ENCODE assay signal across 7 mouse cellular contexts in the genomic region with DNA sequence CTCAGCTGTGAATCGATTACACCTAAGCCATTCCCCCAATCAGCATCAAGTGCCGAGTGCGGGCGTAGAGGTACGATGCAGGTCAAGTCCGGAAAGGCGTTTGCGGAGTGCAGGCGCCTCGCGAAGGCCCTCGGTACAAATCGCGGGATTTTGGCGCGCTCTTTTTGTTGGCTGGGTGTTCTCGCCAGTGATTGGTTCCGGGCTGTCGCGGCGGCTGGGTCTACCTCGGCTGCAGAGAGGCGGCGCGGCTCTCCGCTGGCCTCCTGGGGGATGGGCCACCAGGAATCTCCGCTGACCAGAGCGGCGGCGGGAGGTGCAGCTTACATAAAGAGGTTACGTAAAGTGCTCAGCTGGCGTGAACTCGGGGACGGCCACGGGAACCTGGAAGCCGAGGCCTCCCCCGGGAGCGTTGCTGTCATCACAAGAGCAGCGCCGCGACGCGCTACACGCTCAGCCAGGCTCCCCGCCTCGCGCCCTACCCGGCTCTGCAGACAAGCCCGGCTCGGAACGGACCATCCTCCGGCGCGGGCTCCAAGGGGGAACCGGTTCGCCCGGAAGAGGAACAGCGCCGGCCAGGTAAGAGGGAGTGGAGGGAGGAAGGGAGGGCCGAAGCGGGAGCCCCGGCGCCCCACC. TPM values are rescaled to one million over a fixed set of nuclear protein-coding genes. Genes with fewer than 3 reads are reported as not detected.
DNase-seq lines count a peak whose midpoint lies in the region; ATAC-seq lines count a peak whose summit lies in the region.

A gene (plus strand): TSS at position 247 of the 633 bp plus-strand sequence.

- no peaks in the 10 kb centered on the region for H3K27me3 ChIP-seq in embryonic facial prominence, embryonic 10.5 days (replicated peaks; ENCODE audit: low read depth, poor library complexity, severe bottlenecking)
- no peaks in the 10 kb centered on the region for H3K27me3 ChIP-seq in limb, embryonic 11.5 days (ENCODE audit: control insufficient read depth, insufficient read depth, low read length)
- no peaks in the 10 kb centered on the region for H3K27me3 ChIP-seq in midbrain, embryonic 14.5 days (ENCODE audit: control insufficient read depth, insufficient read depth, low read length)

- H3K4me1 ChIP-seq in embryonic facial prominence, embryonic 10.5 days = peaks cover 26% of the 10 kb centered on the region
- peaks cover 13% of the 10 kb centered on the region for H3K4me1 ChIP-seq in limb, embryonic 11.5 days (ENCODE audit: control insufficient read depth, insufficient read depth, low read length)
- H3K4me1 ChIP-seq in midbrain, embryonic 14.5 days (ENCODE audit: control insufficient read depth, insufficient read depth, low read length) = peaks cover 22% of the 10 kb centered on the region

- peak within 1 kb of the TSS; percentile 97 for H3K27ac ChIP-seq in embryonic facial prominence, embryonic 10.5 days (replicated peaks)
- peak within 1 kb of the TSS; percentile 95 for H3K27ac ChIP-seq in limb, embryonic 11.5 days (replicated peaks; ENCODE audit: low read depth, low read length)
- peak within 1 kb of the TSS; percentile 94 for H3K27ac ChIP-seq in midbrain, embryonic 14.5 days (replicated peaks; ENCODE audit: low read depth, low read length)

- DNase-seq in adrenal gland, postnatal 10 days = peak; percentile 95
- peak; percentile 94 for DNase-seq in embryonic facial prominence, embryonic 10.5 days (ENCODE audit: low spot score)
- DNase-seq in heart, adult 11 months = peak; percentile 100
- DNase-seq in kidney, adult 18-20 months = peak; percentile 91
- DNase-seq in limb, embryonic 11.5 days (ENCODE audit: low spot score) = peak; percentile 94
- peak; percentile 93 for DNase-seq in midbrain, embryonic 14.5 days
- peak; percentile 60 to 70 for DNase-seq in spleen, adult 18-20 months

- ATAC-seq in limb, embryonic 11.5 days (ENCODE audit: insufficient number of reproducible peaks, low FRiP score, low TSS enrichment, low read depth) = peak; percentile 88
- ATAC-seq in midbrain, embryonic 14.5 days (ENCODE audit: low FRiP score, low TSS enrichment) = peak; percentile 84

- peak within 1 kb of the TSS; percentile 83 for H3K4me2 ChIP-seq in limb, embryonic 11.5 days (ENCODE audit: low read depth, severe bottlenecking)
- H3K4me2 ChIP-seq in midbrain, embryonic 14.5 days (ENCODE audit: low read length) = peak within 1 kb of the TSS; percentile 85

- no peaks in the 10 kb centered on the region for H3K9me3 ChIP-seq in embryonic facial prominence, embryonic 10.5 days
- H3K9me3 ChIP-seq in limb, embryonic 11.5 days (ENCODE audit: control insufficient read depth, low read length) = no peaks in the 10 kb centered on the region
- H3K9me3 ChIP-seq in midbrain, embryonic 14.5 days (ENCODE audit: control insufficient read depth, low read length) = no peaks in the 10 kb centered on the region

- peak within 1 kb of the TSS; percentile 75 for H3K4me3 ChIP-seq in embryonic facial prominence, embryonic 10.5 days
- peak within 1 kb of the TSS; percentile 98 for H3K4me3 ChIP-seq in limb, embryonic 11.5 days (ENCODE audit: low read depth, low read length)
- peak within 1 kb of the TSS; percentile 80 for H3K4me3 ChIP-seq in midbrain, embryonic 14.5 days (replicated peaks; ENCODE audit: low read depth, low read length)

- WGBS in embryonic facial prominence, embryonic 10.5 days = under 1% methylated on average over 63 of the region's 63 CpGs
- under 1% methylated on average over 58 of the region's 63 CpGs for WGBS in limb, embryonic 11.5 days
- under 1% methylated on average over 63 of the region's 63 CpGs for WGBS in midbrain, embryonic 14.5 days

- peak within 1 kb of the TSS; percentile 91 for H3K9ac ChIP-seq in limb, embryonic 11.5 days (ENCODE audit: low read length)
- peak within 1 kb of the TSS; percentile 88 for H3K9ac ChIP-seq in midbrain, embryonic 14.5 days (replicated peaks; ENCODE audit: low read length)

- H3K36me3 ChIP-seq in embryonic facial prominence, embryonic 10.5 days (replicated peaks) = peaks cover 34% of the 10 kb centered on the region
- H3K36me3 ChIP-seq in limb, embryonic 11.5 days (ENCODE audit: control insufficient read depth, insufficient read depth, low read length) = no peaks in the 10 kb centered on the region; the same call in 1 of the 2 replicates
- H3K36me3 ChIP-seq in midbrain, embryonic 14.5 days (ENCODE audit: control insufficient read depth, insufficient read depth, low read length) = 0 out of 2 replicates have a peak, but pooled peaks cover 8% of the 10 kb centered on the region

RNA-seq across cellular contexts. Expression of the gene that starts here (rescaled TPM):
- total RNA-seq in adrenal gland, postnatal 10 days (2021) = 10 to 100 TPM; 21.0 to 21.5 TPM
- 11.7 and 12.5 TPM in 2 replicates for polyA plus RNA-seq in embryonic facial prominence, embryonic 10.5 days (2016; fragmentation: Nextera tagmentation; extraction: Ambion mirVana)
- polyA plus RNA-seq in limb, embryonic 11.5 days (2014; fragmentation: Nextera tagmentation; extraction: Ambion mirVana) = 20.5 and 21.1 TPM in 2 replicates
- 7.0 and 10.8 TPM in 2 replicates for polyA plus RNA-seq in midbrain, embryonic 14.5 days (2014; fragmentation: Nextera tagmentation; extraction: Ambion mirVana)

Comparison
In these comparisons a context has a peak if more than half of its experiments do, and no peak if none do; other contexts are left out.
1. Peak in every context shown above with its lines: DNase-seq, ATAC-seq, H3K4me3 ChIP-seq and H3K27ac ChIP-seq.